21 mouse cellular contexts compared by ENCODE assay signal in the genomic region with DNA sequence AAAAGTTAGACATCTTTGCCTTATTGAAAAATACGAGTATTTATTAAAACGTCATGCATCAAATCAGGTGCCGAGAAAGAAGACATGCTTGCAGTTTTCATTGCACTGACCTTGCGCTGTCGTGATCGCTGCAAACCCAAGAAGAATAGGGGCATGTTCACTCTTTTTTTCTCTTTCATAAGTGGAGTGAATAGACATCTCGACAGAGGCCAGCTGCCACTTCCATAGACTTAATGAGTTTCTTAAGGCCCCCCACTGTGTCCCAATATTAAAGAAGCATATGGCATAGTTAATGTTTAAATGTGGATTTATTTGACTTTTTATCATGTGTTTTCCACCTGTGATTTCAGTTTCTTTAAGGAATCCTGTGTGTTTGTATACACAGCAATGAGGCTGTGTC. TPM values are rescaled to one million over a fixed set of nuclear protein-coding genes. Genes with fewer than 3 reads are reported as not detected.
A peak's percentile ranks its signal among the peaks of the same experiment; 100 is the strongest.
DNase-seq lines count a peak whose midpoint lies in the region; ATAC-seq lines count a peak whose summit lies in the region.
"Had no signal": no experiment of that assay in that cellular context is flagged by ENCODE, and none has a peak within 500 bp of the region (broad histone marks: within the 10 kb centered on the region; RNA-seq: fewer than 3 reads in every experiment).

No protein-coding gene starts in this region.

- no peak overlapping the region for H3K4me3 ChIP-seq in midbrain, embryonic 11.5 days (ENCODE audit: low read depth, low read length)
- H3K4me3 ChIP-seq in midbrain, embryonic 16.5 days (ENCODE audit: low read depth, low read length) = no peak overlapping the region
- H3K4me3 ChIP-seq in hindbrain, embryonic 14.5 days (replicated peaks; ENCODE audit: low read length) = no peak overlapping the region
- no peak overlapping the region for H3K4me3 ChIP-seq in neural tube, embryonic 14.5 days (ENCODE audit: low read depth, low read length)
- H3K4me3 ChIP-seq: embryonic facial prominence, embryonic 10.5 days; heart, embryonic 13.5 days; left cerebral cortex, adult 2 months had no signal

- no peak for DNase-seq in midbrain, embryonic 11.5 days (ENCODE audit: low spot score, missing footprints)
- peak; percentile 28 for DNase-seq in embryo, embryonic 11 days
- DNase-seq in hindbrain, embryonic 14.5 days (ENCODE audit: low spot score) = no peak
- no peak for DNase-seq in B cell, adult 2 months
- DNase-seq: adrenal gland, adult 2 months; cerebellum, postnatal 10 days; heart, adult 11 months; heart, postnatal 36 days; kidney, adult 8-10 months; kidney, postnatal 25 days; left cerebral cortex, postnatal 4 days; liver; liver, postnatal 0 days; lung, postnatal 10 days; thymus, postnatal 25 days had no signal

- no peak overlapping the region for H3K4me2 ChIP-seq in midbrain, embryonic 11.5 days
- H3K4me2 ChIP-seq in midbrain, embryonic 16.5 days (ENCODE audit: low read length) = no peak overlapping the region
- no peak overlapping the region for H3K4me2 ChIP-seq in hindbrain, embryonic 14.5 days (replicated peaks)
- no peak overlapping the region for H3K4me2 ChIP-seq in neural tube, embryonic 14.5 days (ENCODE audit: low read depth, low read length)
- H3K4me2 ChIP-seq: heart, embryonic 13.5 days had no signal

- H3K9ac ChIP-seq in midbrain, embryonic 11.5 days (ENCODE audit: low read length) = no peak overlapping the region
- H3K9ac ChIP-seq in midbrain, embryonic 16.5 days (ENCODE audit: low read depth, low read length) = no peak overlapping the region
- no peak overlapping the region for H3K9ac ChIP-seq in hindbrain, embryonic 14.5 days
- no peak overlapping the region for H3K9ac ChIP-seq in neural tube, embryonic 14.5 days (replicated peaks; ENCODE audit: low read depth, low read length)
- H3K9ac ChIP-seq: heart, embryonic 13.5 days; liver, postnatal 0 days had no signal

- no peaks in the 10 kb centered on the region for H3K9me3 ChIP-seq in midbrain, embryonic 11.5 days (ENCODE audit: control insufficient read depth, low read length)
- H3K9me3 ChIP-seq in midbrain, embryonic 16.5 days (replicated peaks; ENCODE audit: control insufficient read depth, low read length, poor library complexity, severe bottlenecking) = no peaks in the 10 kb centered on the region
- H3K9me3 ChIP-seq in hindbrain, embryonic 14.5 days (ENCODE audit: control insufficient read depth, low read length) = no peaks in the 10 kb centered on the region
- H3K9me3 ChIP-seq in neural tube, embryonic 14.5 days (ENCODE audit: control insufficient read depth, low read length) = no peaks in the 10 kb centered on the region
- H3K9me3 ChIP-seq: embryonic facial prominence, embryonic 10.5 days; heart, embryonic 13.5 days had no signal

- H3K27me3 ChIP-seq in midbrain, embryonic 11.5 days (ENCODE audit: control insufficient read depth, insufficient read depth, low read length) = no peaks in the 10 kb centered on the region
- H3K27me3 ChIP-seq in midbrain, embryonic 16.5 days (ENCODE audit: control insufficient read depth, insufficient read depth, low read depth, low read length) = no peaks in the 10 kb centered on the region
- H3K27me3 ChIP-seq in hindbrain, embryonic 14.5 days (ENCODE audit: control insufficient read depth, insufficient read depth, low read length) = no peaks in the 10 kb centered on the region
- H3K27me3 ChIP-seq in neural tube, embryonic 14.5 days (ENCODE audit: control insufficient read depth, insufficient read depth, low read length) = no peaks in the 10 kb centered on the region
- H3K27me3 ChIP-seq: heart, embryonic 13.5 days had no signal

- 35% methylated on average over 7 of the region's 7 CpGs for WGBS in midbrain, embryonic 11.5 days
- 14% methylated on average over 7 of the region's 7 CpGs for WGBS in midbrain, embryonic 16.5 days
- WGBS in hindbrain, embryonic 14.5 days = 15% methylated on average over 7 of the region's 7 CpGs
- 17% methylated on average over 7 of the region's 7 CpGs for WGBS in neural tube, embryonic 14.5 days

- H3K36me3 ChIP-seq in midbrain, embryonic 11.5 days (ENCODE audit: control insufficient read depth, insufficient read depth, low read length) = no peaks in the 10 kb centered on the region
- no peaks in the 10 kb centered on the region for H3K36me3 ChIP-seq in midbrain, embryonic 16.5 days (ENCODE audit: control insufficient read depth, insufficient read depth, low read length)
- no peaks in the 10 kb centered on the region for H3K36me3 ChIP-seq in hindbrain, embryonic 14.5 days (replicated peaks; ENCODE audit: control insufficient read depth, insufficient read depth)
- H3K36me3 ChIP-seq in neural tube, embryonic 14.5 days (ENCODE audit: control insufficient read depth, insufficient read depth, low read length) = no peaks in the 10 kb centered on the region
- H3K36me3 ChIP-seq: embryonic facial prominence, embryonic 10.5 days; heart, embryonic 13.5 days had no signal

- peak; percentile 48 for ATAC-seq in midbrain, embryonic 11.5 days (ENCODE audit: low FRiP score)
- ATAC-seq in midbrain, embryonic 16.5 days = no peak
- ATAC-seq in hindbrain, embryonic 14.5 days (ENCODE audit: low FRiP score) = 0 out of 2 replicates have a peak, but pooled peaks have one; percentile 65
- ATAC-seq in neural tube, embryonic 14.5 days (ENCODE audit: low read depth) = peak; percentile 56; the same call in 1 of the 2 replicates
- no peak for ATAC-seq in frontal cortex, adult (ENCODE audit: low TSS enrichment)
- ATAC-seq: liver, postnatal 0 days had no signal

- H3K27ac ChIP-seq in midbrain, embryonic 11.5 days (ENCODE audit: low read depth, low read length) = no peak overlapping the region
- no peak overlapping the region for H3K27ac ChIP-seq in midbrain, embryonic 16.5 days (ENCODE audit: low read length)
- H3K27ac ChIP-seq in hindbrain, embryonic 14.5 days = no peak overlapping the region; the same call in 1 of the 2 replicates
- H3K27ac ChIP-seq in neural tube, embryonic 14.5 days (ENCODE audit: low read depth, low read length) = no peak overlapping the region
- H3K27ac ChIP-seq: embryonic facial prominence, embryonic 10.5 days; heart, embryonic 13.5 days; left cerebral cortex, adult 2 months had no signal

- peaks cover 11% of the 10 kb centered on the region; the same call in 1 of the 2 replicates for H3K4me1 ChIP-seq in midbrain, embryonic 11.5 days (ENCODE audit: control insufficient read depth, insufficient read depth, low read length)
- H3K4me1 ChIP-seq in midbrain, embryonic 16.5 days (ENCODE audit: control insufficient read depth, insufficient read depth, low read length) = no peaks in the 10 kb centered on the region
- H3K4me1 ChIP-seq in hindbrain, embryonic 14.5 days (replicated peaks; ENCODE audit: control insufficient read depth, insufficient read depth, low read length) = peaks cover 7% of the 10 kb centered on the region; the same call in 1 of the 2 replicates
- H3K4me1 ChIP-seq in neural tube, embryonic 14.5 days (ENCODE audit: control insufficient read depth, insufficient read depth, low read length) = no peaks in the 10 kb centered on the region
- H3K4me1 ChIP-seq: heart, embryonic 13.5 days had no signal

RNA-seq across cellular contexts. Expression of a gene that starts 1.3 kb away (rescaled TPM):
- polyA plus RNA-seq in midbrain, embryonic 11.5 days (2014; fragmentation: Nextera tagmentation; extraction: Ambion mirVana) = 2.0 and 2.3 TPM in 2 replicates
- 0.20 and 0.42 TPM in 2 replicates for polyA plus RNA-seq in midbrain, embryonic 16.5 days (2015; fragmentation: Nextera tagmentation; extraction: Ambion mirVana)
- 0.35 and 0.52 TPM in 2 replicates for polyA plus RNA-seq in hindbrain, embryonic 14.5 days (2014; fragmentation: Nextera tagmentation; extraction: Ambion mirVana)
- polyA plus RNA-seq in neural tube, embryonic 14.5 days (2014; fragmentation: Nextera tagmentation; extraction: Ambion mirVana) = 0.28 and 0.31 TPM in 2 replicates
- polyA plus RNA-seq: liver, postnatal 0 days had no signal

Comparison
In these comparisons a context has a peak if more than half of its experiments do, and no peak if none do; other contexts are left out.
1. ATAC-seq: peak in midbrain, embryonic 11.5 days (single experiment), hindbrain, embryonic 14.5 days (single experiment) and neural tube, embryonic 14.5 days (single experiment); none in midbrain, embryonic 16.5 days (single experiment) and frontal cortex, adult (single experiment).